Mouse (Mus musculus): ENCODE data around the gene Gon4l. TPM values are rescaled to one million over a fixed set of nuclear protein-coding genes. Genes with fewer than 3 reads are reported as not detected.

Gon4l gene
- polyA plus RNA-seq, 2 experiments from 2014 or later = 13.7 to 16.1 TPM

GRCm38 (mm10) chr3:88913511-88914383, 78.7 kb downstream of the Gon4l start, which contains the start of gene Msto1:
Msto1 (minus strand) TSS chr3:88913999.
- peak; percentile 98 for ATAC-seq

GRCm38 (mm10) chr3:88914384-88914810, 79.4 kb downstream of the Gon4l start:
- peak; percentile 34 for ATAC-seq

GRCm38 (mm10) chr3:88918981-88919380, 84.0 kb downstream of the Gon4l start:
- no peak for ATAC-seq

GRCm38 (mm10) chr3:88921411-88921810, 86.4 kb downstream of the Gon4l start:
- ATAC-seq = no peak

- ATAC-seq = no peak
Observed at GRCm38 (mm10) chr3:88923989-88924591, 89.1 kb downstream of the Gon4l start.

GRCm38 (mm10) chr3:88925651-88926050, 90.6 kb downstream of the Gon4l start:
- ATAC-seq = no peak

- no peak for ATAC-seq
Observed at GRCm38 (mm10) chr3:88929501-88929900, 94.5 kb downstream of the Gon4l start.

GRCm38 (mm10) chr3:88939071-88939470, 104.0 kb downstream of the Gon4l start:
- ATAC-seq = no peak

GRCm38 (mm10) chr3:88939749-88940148, 104.7 kb downstream of the Gon4l start:
- peak; percentile 59 for ATAC-seq

- no peak for ATAC-seq
Observed at GRCm38 (mm10) chr3:88942316-88942880, 107.4 kb downstream of the Gon4l start.

- ATAC-seq = no peak
Observed at GRCm38 (mm10) chr3:88944109-88944508, 109.1 kb downstream of the Gon4l start.

- ATAC-seq = peak; percentile 61
Observed at GRCm38 (mm10) chr3:88949786-88950575, 115.0 kb downstream of the Gon4l start.

GRCm38 (mm10) chr3:88950576-88951326, 115.7 kb downstream of the Gon4l start, which contains the start of the genes Ash1l and Dap3:
Ash1l (plus strand) TSS chr3:88950622.
Dap3 (minus strand) TSS chr3:88951181.
- ATAC-seq = peak; percentile 69

GRCm38 (mm10) chr3:88951327-88951800, 116.3 kb downstream of the Gon4l start:
- ATAC-seq = no peak

GRCm38 (mm10) chr3:88953246-88953645, 118.2 kb downstream of the Gon4l start:
- no peak for ATAC-seq

GRCm38 (mm10) chr3:88953736-88954135, 118.7 kb downstream of the Gon4l start:
- ATAC-seq = no peak

Other genes starting within 250 kb of the Gon4l start
- 10 to 100 TPM; 45.7 to 54.0 TPM for gene Arhgef2, start 229.3 kb upstream of the Gon4l start, polyA plus RNA-seq (2017; shearing (Covaris generic))
- gene Rxfp4, start 182.1 kb upstream of the Gon4l start, polyA plus RNA-seq (2017; shearing (Covaris generic)) = not detected
- 10 to 100 TPM; 43.2 to 46.4 TPM for gene Khdc4, start 149.4 kb upstream of the Gon4l start, polyA plus RNA-seq (2017; shearing (Covaris generic))
- gene Rit1, start 118.4 kb upstream of the Gon4l start, polyA plus RNA-seq (2017; shearing (Covaris generic)) = 10 to 100 TPM; 36.5 to 43.2 TPM
- gene Syt11, start 60.1 kb upstream of the Gon4l start, polyA plus RNA-seq (2017; shearing (Covaris generic)) = 100 to 1,000 TPM in 1 of 2 experiments, 10 to 100 TPM in 1; 95.9 to 102 TPM
- 10 to 100 TPM; 23.7 to 30.8 TPM for gene Msto1, start 78.8 kb downstream of the Gon4l start, polyA plus RNA-seq (2017; shearing (Covaris generic))
- gene Ash1l, start 115.4 kb downstream of the Gon4l start, polyA plus RNA-seq (2017; shearing (Covaris generic)) = 10 to 100 TPM; 32.0 to 37.4 TPM
- 100 to 1,000 TPM; 122 to 130 TPM for gene Dap3, start 116.0 kb downstream of the Gon4l start, polyA plus RNA-seq (2017; shearing (Covaris generic))

Data from activated CD4-positive, CD25-positive, alpha-beta regulatory T cell, adult 4 months (primary cell).